Mouse (Mus musculus) left cerebral cortex, adult 18-20 months (tissue): ENCODE measurements around the gene Sebox. TPM values are rescaled to one million over a fixed set of nuclear protein-coding genes. Genes with fewer than 3 reads are reported as not detected.

Source experiments
- DNase-seq, 2 experiments: peaks; one replicate each; pipeline ENCODE4 v3.0.0; 2021 to 2022; ENCODE audit warnings: low spot score in 2 of 2, mixed read lengths in 1 of 2
- long read RNA-seq, 2 experiments: library from polyadenylated mRNA; stranded (forward); transcript quantifications; one replicate each; pipeline ENCODE4 v2.0.0; 2021
- total RNA-seq, 2 experiments: library from RNA; stranded (reverse); gene quantifications; 2 replicates each; pipeline ENCODE4 v1.2.3; 2021

Sebox gene
- under 1 TPM; 0.49 to 0.93 TPM for total RNA-seq
- long read RNA-seq, experiment 1, result 0 reads
- long read RNA-seq, experiment 2, partial matches to known transcripts, result 0 of 1 reads
- long read RNA-seq, experiment 2, other reads (novel, unspliced or antisense), result 0 of 1 reads

DNA sequence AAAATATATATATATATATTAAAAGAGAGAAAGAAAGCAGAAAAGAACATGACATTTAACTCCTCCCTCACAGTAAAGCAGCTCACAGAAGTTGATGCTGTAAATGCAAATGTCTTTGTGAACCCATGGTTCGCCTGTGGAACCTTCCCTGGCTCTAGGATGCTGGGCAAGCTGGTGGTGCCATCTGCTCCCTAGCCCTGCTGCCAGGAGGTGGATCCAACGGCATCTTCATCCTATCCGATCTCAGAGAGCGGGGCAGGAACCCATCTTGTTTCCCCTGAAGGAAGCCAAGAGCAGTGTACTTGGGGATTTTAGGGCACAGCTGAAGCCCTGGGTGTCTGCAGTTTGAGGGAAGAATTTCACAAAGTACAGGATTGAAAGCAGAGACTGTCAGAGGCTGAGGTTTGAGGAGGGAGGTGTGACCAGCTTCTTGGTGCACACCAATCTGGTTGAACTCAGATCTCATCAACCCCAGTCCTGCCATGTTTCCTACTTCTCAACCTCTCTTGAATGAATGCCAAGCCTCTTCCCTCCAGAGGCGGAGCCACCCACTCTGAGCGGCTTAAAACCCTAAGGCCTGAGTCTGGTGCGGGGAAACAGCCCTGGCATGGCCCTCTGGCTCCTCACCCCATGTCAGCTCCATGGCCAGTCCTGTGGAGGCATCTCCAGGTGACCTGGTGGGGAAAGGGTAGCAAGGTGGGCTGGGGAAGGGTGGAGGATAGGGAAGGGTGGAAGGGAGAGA, at the start of gene Sebox:
Sebox (plus strand) TSS at position 539 of the 742 bp plus-strand sequence.
- DNase-seq, result no peak

DNA sequence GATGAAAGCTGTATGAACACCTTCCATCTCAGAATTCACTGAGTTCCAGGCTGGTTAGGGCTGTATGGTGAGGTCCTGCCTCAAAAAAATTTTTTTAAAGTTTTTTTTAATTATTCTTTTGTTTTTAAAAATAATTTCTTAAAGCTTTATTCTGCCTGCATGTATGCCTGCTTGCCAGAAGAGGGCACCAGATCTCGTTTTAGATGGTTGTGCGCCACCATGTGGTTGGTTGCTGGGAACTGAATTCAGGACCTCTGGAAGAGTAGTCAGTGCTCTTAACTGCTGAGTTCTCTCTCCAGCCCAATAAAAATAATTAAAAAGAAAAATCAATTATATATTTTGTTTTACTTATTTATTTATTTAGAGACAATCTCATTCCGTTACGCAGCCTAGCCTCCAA, 49.6 kb upstream of the Sebox start:
- DNase-seq, result peak; percentile 46 to 73

DNA sequence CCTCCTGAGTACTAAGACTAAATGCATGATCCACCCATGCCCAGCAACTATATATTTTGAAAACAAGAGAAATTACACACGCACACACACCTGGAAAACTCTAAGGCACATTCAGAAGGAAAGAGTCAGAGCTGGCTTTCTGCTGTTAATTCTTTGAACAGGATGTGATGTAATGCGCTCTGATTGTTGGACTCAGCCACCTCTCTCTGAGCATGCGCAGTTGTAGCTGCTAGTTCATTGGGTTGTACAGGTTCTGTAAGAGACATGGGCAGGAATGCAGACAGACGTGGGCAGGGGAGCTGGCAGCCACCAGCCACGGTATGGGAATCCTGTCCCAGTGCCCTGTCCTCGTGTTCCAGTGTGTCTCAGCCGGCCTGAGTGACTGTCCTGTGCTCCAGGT, 49.0 kb upstream of the Sebox start:
- no peak for DNase-seq

DNA sequence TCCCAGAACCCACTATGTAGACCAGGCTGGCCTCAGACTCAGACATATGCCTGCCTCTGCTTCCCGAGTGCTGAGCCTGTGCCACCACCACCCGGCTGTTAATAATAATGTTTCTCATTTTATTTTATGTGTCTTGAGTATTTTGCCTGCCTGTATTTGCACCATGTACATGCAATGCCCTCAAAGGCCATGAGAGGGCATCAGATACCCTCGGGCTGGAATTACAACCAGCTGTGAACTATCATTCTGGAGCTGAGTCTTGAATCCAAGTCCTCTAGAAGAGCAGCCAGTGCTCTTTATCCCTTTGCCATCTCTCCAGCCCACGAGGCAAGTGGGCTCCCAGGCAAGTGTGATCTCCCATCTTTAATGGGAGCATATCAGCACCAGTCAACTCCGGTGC, 47.9 kb upstream of the Sebox start:
- DNase-seq, result peak in 1 of 2 experiments; percentile 25

DNA sequence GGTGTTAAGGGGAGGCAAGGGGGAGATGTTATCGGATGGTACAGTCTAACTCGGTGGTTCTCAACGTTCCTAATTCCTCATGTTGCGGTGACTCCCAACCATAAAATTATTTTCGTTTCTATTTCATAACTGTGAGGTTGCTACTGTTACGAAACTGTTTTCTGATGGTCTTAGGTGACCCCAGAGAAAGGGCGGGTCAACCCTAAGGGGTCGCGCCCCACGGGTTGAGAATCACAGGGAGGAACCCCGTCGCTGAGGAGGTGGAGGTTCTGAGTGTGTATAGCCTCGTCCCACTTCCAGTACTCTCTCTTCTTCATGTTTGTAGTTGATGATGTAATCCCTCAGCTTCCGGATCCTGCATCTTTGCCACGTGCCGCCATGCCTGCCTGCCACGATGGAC, 44.5 kb upstream of the Sebox start:
- DNase-seq, result no peak

DNA sequence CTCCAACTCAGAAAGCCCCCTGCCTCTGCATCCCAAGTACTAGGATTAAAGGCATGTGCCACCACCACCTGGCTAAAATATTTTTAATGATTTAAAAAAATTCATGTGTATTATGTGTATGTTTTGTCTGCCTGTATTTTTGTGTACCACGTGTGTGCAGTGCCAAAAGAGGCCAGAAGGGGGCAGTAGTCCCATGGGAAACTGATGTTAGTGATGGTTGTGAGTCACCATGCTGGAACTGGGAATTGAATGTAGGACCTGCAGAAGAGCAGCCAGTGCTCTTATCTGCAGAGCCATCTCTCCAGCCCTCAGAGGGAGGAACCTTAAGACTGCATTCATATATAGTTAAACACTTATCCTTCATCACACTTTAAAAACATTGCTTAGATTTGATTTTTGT, 41.4 kb upstream of the Sebox start:
- no peak for DNase-seq

- DNase-seq, result no peak
These were observed 40.6 kb upstream of the Sebox start for GRCm38 (mm10) chr11:78462669-78463068.

GRCm38 (mm10) chr11:78463286-78464036, 39.8 kb upstream of the Sebox start:
- DNase-seq, result no peak

DNA sequence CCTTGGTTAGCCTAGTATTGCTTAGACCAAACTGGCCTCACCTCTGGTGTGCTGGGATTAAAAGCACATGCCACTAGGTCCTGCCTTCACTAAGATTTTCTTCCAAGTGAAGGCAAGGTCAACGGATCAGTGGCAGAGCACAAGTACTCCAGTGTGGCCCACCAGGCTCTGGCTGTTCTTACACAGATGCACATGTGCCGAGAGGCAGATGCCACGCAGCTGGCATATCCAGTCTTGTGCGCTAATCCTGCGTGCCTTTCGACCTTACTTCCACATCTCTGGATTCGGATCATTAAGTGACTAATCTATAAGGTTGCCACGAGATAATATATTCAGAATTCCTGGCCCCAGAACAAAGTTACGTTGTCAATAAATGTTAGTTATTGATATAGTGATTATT, 38.1 kb upstream of the Sebox start:
- no peak for DNase-seq

- DNase-seq, result peak; percentile 77
These were observed 37.6 kb upstream of the Sebox start, which contains the start of gene Slc46a1 for GRCm38 (mm10) chr11:78465568-78466180. Slc46a1 (plus strand) TSS chr11:78465697.

DNA sequence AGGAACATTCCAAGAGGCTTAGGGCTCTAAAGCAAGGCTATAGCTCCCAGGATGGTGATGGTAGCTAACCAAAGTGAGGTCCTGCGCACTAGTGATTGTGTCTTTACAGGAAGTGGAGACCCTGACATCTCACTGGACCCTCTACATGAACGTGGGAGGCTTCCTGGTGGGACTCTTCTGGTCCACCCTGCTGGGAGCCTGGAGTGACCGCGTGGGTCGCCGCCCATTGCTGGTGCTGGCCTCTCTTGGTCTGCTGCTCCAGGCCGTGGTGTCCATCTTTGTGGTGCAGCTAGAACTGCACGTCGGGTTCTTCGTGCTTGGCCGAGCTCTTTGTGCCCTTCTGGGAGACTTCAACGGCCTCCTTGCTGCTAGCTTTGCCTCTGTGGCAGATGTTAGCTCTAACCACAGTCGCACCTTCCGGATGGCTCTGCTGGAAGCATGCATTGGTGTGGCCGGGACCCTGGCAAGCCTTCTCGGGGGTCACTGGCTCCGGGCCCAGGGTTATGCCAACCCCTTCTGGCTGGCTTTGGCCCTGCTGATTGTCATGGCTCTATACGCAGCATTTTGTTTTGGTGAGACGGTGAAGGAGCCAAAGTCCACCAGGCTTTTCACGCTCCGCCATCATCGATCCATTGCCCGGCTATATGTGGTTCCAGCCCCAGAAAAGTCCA, 36.9 kb upstream of the Sebox start:
- DNase-seq, result no peak

DNA sequence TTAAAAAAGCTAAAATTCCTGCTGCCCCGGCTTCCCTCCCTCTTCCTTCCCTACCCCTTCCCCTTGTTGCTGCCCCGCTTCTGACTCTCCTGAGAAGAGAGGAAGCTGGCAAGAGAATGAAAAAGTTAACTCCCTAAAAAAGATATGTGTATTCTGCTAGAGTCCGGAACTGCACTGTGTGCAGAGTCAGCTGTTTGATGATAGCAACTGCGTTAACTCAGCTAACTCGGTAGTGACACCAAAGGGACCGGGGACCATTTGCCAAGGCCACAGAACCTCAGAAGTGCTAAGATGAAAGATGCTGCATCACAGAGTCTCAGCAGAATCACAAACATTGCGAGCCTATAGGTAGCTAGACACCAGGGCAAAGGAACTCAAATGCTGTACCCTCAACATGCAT, 35.7 kb upstream of the Sebox start:
- DNase-seq, result no peak

DNA sequence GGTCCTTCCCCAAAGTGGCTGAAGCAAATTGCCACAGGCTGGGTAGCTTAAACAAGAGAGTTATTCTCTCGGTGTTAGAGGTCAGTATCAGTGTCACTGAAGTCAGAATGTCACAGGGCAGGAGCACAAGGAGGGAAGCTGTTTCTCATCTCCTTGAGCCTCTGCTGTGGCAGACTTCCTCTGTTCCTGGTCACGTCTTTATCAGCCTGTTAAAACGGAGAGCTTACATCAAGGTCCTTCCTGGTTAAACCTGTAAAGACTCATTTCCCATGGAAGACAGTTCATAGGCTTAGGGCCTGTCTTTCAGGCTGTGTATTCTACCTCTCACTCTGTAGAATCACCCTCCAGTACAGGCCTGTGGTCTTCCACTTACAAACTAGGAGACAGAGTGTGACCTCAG, 35.3 kb upstream of the Sebox start:
- DNase-seq, result no peak

DNA sequence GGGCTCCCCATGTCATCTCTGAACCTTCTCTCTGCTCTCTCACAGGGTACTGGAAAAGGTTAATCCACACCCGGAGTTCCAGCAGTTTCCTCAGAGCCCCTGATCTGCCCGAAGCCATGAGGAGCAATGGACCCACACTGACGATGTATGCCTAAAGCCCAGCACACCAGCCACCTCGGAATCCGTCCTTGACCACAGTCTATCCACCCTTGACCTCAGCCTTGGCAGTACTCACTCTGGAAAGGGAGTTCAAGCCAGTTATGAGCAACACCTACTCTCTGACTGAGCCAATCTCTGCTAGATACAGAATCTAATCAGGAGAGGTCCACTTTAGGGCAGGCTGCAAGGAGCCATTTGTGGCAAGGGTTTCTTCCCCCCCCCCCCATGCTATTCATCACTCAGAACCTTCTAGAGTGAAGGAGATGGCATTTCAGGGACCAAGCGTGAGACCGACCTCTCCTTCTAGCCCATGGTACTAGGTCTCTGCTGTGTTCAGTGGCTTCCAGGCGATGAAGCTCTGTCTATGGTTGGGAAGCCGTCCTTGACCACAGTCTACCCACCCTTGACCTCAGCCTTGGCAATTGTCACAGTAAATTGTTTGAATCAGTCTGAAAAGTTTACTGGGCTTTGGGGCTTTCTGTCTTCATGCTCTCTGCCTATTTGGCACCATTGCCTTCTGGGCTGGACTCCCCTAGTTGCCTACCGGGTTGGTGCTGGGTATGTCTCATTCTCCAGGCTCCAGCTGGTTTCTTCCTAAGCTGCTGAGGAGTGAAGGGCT, 31.7 kb upstream of the Sebox start:
- no peak for DNase-seq

DNA sequence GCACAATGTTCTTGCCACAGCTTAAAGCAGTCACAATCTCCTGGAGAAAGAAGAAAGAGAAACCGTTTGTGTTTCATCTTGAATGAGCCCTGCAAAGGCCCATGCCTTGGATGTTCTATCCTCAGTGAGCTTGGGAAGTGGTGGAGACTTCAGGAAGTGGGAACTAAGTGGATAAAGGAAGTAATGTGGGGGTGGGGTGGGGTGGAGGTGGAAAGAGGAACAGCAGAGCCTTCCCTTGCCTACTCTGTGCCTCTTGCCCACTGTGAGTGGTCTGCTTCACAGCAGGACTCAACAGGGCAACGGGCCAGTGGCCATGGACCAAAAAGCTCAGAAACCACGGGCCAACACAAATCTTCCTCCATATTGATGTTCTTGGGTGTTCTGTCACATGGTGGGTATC, 28.0 kb upstream of the Sebox start:
- DNase-seq, result no peak

- DNase-seq, result no peak
These were observed 19.6 kb upstream of the Sebox start for GRCm38 (mm10) chr11:78483639-78484038.

DNA sequence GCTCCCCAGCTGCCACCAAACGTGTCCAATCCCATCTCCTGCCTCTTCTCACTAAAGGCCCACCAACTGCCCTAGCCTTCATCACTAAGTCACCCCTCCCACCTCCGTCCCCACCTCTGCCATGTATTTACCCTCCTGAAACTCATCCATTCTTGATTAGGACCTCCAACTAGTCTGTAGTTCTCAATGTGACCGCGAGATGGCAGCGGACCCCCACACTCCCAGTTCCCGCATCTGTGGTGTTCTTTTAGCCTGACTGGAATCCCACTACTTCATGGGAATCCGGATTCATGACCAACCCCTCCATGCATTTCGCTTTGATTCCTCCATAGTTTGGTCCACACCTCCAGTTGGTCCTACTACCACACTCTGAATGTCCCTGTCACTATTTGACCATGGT, 15.1 kb upstream of the Sebox start:
- peak; percentile 65 to 77 for DNase-seq

DNA sequence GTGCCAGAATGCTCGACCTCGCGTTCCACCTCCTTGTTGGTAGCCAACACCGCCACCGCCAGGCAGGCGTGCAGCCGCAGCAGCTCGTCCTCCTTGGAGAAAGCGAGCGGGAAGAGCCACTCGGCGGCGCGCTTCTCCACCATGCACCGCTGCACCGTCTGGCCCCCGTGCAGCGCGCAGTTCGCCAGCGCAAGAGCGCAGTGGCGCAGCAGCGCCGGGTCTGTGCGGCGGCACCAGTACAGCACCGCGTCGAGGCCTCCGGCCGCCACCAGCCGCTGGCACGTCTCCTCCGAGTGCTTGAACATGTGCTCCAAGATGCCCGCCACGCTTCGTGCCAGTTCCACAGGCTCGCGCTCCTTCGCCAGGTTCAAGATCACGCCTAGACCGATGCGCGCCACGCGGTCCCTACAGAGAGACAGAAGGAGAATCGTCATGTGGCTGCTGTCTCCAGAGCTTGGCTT, 12.4 kb upstream of the Sebox start:
- DNase-seq, result peak; percentile 53 to 68

- no peak for DNase-seq
These were observed 7.3 kb upstream of the Sebox start for GRCm38 (mm10) chr11:78495904-78496303.

DNA sequence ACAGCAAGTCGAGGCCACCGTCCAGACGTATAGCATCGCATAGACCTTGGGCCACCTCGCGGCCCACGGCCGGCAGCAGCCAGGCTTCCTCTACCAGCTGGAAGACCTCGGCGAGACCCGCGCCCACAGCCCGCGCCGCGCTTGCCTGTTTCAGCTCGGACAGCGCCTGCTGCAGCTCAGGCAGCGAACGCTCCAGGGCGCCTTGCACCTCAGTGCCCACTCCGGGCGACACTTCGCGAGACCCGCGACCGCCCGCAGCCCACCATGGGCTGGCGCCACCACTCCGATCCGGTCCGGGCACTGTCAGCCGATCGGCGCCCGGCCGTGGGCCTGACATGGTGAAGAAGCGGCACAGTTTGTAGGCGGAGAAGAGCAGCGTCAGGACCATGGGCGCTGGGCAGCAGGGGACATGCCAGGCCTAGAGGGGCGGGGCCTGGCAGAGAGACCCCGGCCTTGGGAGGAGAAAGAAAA, 6.1 kb upstream of the Sebox start:
- peak; percentile 42 to 56 for DNase-seq
